Mouse (Mus musculus) erythroblast, embryonic 14.5 days (primary cell): ENCODE measurements around the gene Hist1h2be.
"Not testable (repeated sequence)": the region's sequence is repeated elsewhere in the genome, so short reads cannot be mapped to it uniquely, and the experiment has no call there.

Experiments
- GATA1 ChIP-seq: IDR thresholded peaks from 2 replicates; pipeline ENCODE4 v1.6.1; 2012; ENCODE audit warnings: low read length, inconsistent platforms, mixed read lengths
- TAL1 ChIP-seq: IDR thresholded peaks from 3 replicates; pipeline ENCODE4 v1.6.1; 2012; ENCODE audit warnings: low read length, inconsistent platforms, mixed read lengths

- not testable (repeated sequence) for TF ChIP-seq GATA1, TAL1
These were observed 46.9 kb downstream of the Hist1h2be start, which contains the start of the genes Hist1h2bf and Hist1h2ad for GRCm38 (mm10) chr13:23573898-23574524.
